Mouse (Mus musculus): Measurements from ENCODE around the gene Fat1.

- no peak for TF ChIP-seq CTCF (IDR thresholded peaks at IDR 0.05; ENCODE audit: low read depth)
- no peak for TF ChIP-seq EP300 (IDR thresholded peaks at IDR 0.05; ENCODE audit: low read depth)
Measured at GRCm38 (mm10) chr8:44932546-44933342, 2.5 kb upstream of the Fat1 start.
